Mouse (Mus musculus) heart, embryonic 15.5 days (tissue): ENCODE measurements around the gene Bcar1. TPM values are rescaled to one million over a fixed set of nuclear protein-coding genes. Genes with fewer than 3 reads are reported as not detected.

Experiments
- ATAC-seq: fragments of 200-750 bp; cut with Nextera tagmentation; replicated peaks from 2 replicates; pipeline ENCODE4 v1.8.0; 2017; ENCODE audit warnings: low read depth, moderate TSS enrichment; ENCODE audit not compliant: insufficient number of reproducible peaks, insufficient read depth, low FRiP score
- H3K27ac ChIP-seq: fragments of 300-500 bp; sonication (generic); 2 replicates; pipeline ENCODE4 v1.5.1; 2015; ENCODE audit warnings: mild to moderate bottlenecking, inconsistent platforms
- H3K27me3 ChIP-seq: fragments of 300-500 bp; sonication (generic); 2 replicates; pipeline ENCODE4 v1.6.1; 2015; ENCODE audit warnings: inconsistent platforms
- H3K36me3 ChIP-seq: fragments of 300-500 bp; sonication (generic); 2 replicates; pipeline ENCODE4 v1.6.1; 2015; ENCODE audit warnings: mild to moderate bottlenecking, inconsistent platforms
- H3K4me1 ChIP-seq: fragments of 300-500 bp; sonication (generic); replicated peaks from 2 replicates; pipeline ENCODE4 v1.6.1; 2015; ENCODE audit warnings: inconsistent platforms
- H3K4me2 ChIP-seq: fragments of 300-500 bp; sonication (generic); 2 replicates; pipeline ENCODE4 v1.6.1; 2015; ENCODE audit warnings: inconsistent platforms, mild to moderate bottlenecking, moderate library complexity
- H3K4me3 ChIP-seq: fragments of 300-500 bp; sonication (generic); 2 replicates; pipeline ENCODE4 v1.5.1; 2015; ENCODE audit warnings: mild to moderate bottlenecking, inconsistent platforms
- H3K9ac ChIP-seq: fragments of 300-500 bp; sonication (generic); 2 replicates; pipeline ENCODE4 v1.6.1; 2015; ENCODE audit warnings: mild to moderate bottlenecking, inconsistent platforms
- H3K9me3 ChIP-seq: fragments of 300-500 bp; sonication (generic); replicated peaks from 2 replicates; pipeline ENCODE4 v1.6.1; 2016; ENCODE audit warnings: inconsistent platforms
- WGBS: fragments of 180-500 bp; shearing (Covaris S2); methylation state at CpG from one replicate; pipeline ENCODE4 v1.1.7; 2015; ENCODE audit warnings: mixed read lengths; 5-methylcytosine and 5-hydroxymethylcytosine counted together
- polyA plus RNA-seq: library from polyadenylated mRNA; unstranded; fragments of >200 nt; fragmentation: Nextera tagmentation; extraction: Ambion mirVana; gene quantifications from 2 replicates; pipeline ENCODE4 v1.2.1, GENCODE M21; 2015

The Bcar1 gene
- polyA plus RNA-seq, 1 experiment from 2014 or later: 40.1 TPM

DNA sequence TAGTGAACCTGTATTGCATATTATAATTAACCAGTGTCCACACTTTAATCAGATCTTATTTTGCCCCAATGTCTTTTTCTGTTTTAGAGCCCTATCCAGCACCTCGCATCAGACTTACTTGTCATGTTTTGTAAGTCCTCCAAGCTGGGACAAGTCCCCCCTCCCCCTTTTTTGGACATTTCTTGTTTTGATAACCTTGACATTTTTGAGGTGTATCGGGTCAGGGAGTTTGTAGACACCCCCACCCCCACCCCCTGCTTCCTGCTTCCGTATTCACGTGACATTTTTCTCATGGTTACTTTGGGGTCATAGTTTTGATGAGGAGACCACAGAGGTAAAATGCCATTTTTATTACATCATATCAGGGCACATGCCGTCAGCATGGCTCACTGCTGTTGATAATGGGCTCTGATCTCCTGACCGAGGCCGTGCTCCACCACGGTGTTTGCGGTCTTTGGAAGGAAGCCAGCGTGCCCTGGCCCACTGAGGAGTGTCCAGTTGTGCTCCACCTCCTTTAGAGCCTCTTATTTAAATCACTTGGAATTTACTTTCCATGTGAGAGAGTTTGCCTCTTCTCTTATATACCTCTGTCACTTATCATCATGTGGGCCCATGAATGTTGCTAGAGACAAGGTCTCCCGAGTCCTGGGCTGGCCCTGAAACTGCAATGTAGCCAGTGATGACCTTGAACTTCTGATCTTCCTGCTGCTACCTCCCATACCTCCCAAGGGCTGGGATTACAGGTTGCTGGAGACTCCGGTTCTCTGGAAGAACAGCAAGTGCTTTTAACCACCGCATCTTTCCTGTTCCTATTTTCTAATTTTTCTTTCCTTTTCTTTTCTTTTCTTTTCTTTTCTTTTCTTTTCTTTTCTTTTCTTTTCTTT is 3.2 kb upstream of the Bcar1 start:
- ATAC-seq: no peak
- Histone ChIP-seq H3K9ac (no peak overlapping the region), H3K27ac (peak overlapping the region; percentile 78), H3K36me3 (no peaks in the 10 kb centered on the region), H3K4me1 (peaks cover 42% of the 10 kb centered on the region), H3K9me3 (no peaks in the 10 kb centered on the region), H3K4me2 (no peak overlapping the region; the same call in 1 of the 2 replicates), H3K27me3 (no peaks in the 10 kb centered on the region), H3K4me3 (no peak overlapping the region)
- WGBS: 33% methylated on average over 13 of the region's 13 CpGs

DNA sequence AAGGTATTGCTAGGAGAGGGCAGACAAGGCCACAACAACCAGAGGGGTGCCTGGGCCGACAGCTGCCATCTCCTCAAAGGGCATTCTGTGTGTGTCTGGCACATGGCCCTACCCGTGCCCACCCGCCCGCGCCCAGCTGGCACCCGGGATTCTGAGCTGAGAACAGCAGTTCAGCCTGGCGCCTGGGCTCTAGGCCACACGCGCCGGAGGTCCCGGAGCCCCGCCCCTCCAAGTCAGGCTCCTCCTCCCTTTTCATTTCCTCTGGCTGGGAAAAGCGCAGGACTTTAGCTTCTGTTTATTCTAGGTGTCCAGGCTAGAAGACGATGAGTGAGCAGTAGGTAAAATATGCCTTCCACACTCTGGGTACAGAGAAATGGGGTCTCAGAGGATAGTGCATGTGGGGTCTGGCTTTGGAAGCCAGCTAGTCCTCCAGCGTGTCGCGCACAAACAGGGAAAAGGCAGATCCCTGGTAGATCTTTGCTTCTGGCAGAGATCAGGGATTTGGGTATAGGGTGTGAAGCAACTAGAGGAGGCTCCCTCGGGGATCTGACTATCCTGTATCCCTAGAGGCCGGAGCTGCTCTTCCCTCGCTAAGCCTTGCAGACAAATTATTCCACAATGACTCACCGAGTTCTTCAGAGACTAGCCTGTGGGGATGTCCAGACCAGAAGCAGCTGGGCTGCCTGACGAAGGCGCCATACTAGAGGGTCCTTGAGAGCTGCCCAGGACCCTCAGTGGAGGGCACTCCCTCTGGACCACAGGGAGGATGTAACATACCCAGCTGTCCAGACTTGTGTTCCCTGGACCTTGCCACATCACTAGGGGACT is 2.2 kb upstream of the Bcar1 start:
- 3% methylated on average over 23 of the region's 23 CpGs for WGBS
- Histone ChIP-seq H3K27ac (peak overlapping the region; percentile 78), H3K36me3 (no peaks in the 10 kb centered on the region), H3K27me3 (no peaks in the 10 kb centered on the region), H3K4me1 (peaks cover 52% of the 10 kb centered on the region), H3K4me2 (peak overlapping the region; percentile 61), H3K9me3 (no peaks in the 10 kb centered on the region), H3K4me3 (peak overlapping the region; percentile 40), H3K9ac (0 out of 2 replicates have a peak overlapping the region, but pooled peaks have one; percentile 26)
- ATAC-seq: peak; percentile 28; the same call in 1 of the 2 replicates

DNA sequence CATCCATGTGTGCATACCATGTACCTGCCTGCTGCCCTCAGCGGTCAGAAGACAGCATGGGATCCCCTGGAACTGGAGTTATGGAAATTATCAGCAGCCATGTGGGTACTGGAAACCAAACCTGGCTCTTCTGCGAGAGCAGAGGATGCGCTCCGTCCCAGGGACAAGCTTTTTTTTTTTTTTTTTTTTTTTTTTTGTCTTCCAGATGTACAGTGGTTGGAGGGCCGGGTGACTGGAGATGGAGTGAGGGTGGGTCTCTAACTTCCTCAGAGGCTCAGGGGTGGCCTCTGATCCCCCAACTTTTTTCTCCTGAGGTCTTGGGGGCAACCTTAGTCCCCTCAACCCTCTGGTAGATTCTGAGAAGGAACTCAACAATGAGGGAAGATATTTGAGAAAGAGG is 1.5 kb upstream of the Bcar1 start:
- no peak for ATAC-seq
- Histone ChIP-seq H3K27me3 (no peaks in the 10 kb centered on the region), H3K4me2 (peak overlapping the region; percentile 61), H3K9ac (no peak overlapping the region), H3K4me1 (peaks cover 59% of the 10 kb centered on the region), H3K27ac (peak overlapping the region; percentile 78), H3K9me3 (no peaks in the 10 kb centered on the region), H3K36me3 (no peaks in the 10 kb centered on the region), H3K4me3 (no peak overlapping the region)
- WGBS: 66% methylated on average over 5 of the region's 5 CpGs

GRCm38 (mm10) chr8:111743101-111743791 is 363 bp downstream of the Bcar1 start:
- no peaks in the 10 kb centered on the region for H3K27me3 ChIP-seq
- peak; percentile 14 for ATAC-seq
- peak overlapping the region; percentile 87 for H3K27ac ChIP-seq
- H3K36me3 ChIP-seq: no peaks in the 10 kb centered on the region
- H3K4me1 ChIP-seq: peaks cover 74% of the 10 kb centered on the region
- H3K4me3 ChIP-seq: peak overlapping the region; percentile 87
- no peaks in the 10 kb centered on the region for H3K9me3 ChIP-seq
- peak overlapping the region; percentile 95 for H3K9ac ChIP-seq
- under 1% methylated on average over 39 of the region's 44 CpGs for WGBS
- peak overlapping the region; percentile 77 for H3K4me2 ChIP-seq

GRCm38 (mm10) chr8:111742261-111743037 is 1.2 kb downstream of the Bcar1 start:
- Histone ChIP-seq H3K4me1 (peaks cover 76% of the 10 kb centered on the region), H3K36me3 (no peaks in the 10 kb centered on the region), H3K9me3 (no peaks in the 10 kb centered on the region), H3K27ac (peak overlapping the region; percentile 87), H3K27me3 (no peaks in the 10 kb centered on the region), H3K4me2 (peak overlapping the region; percentile 77), H3K4me3 (peak overlapping the region; percentile 87), H3K9ac (peak overlapping the region; percentile 95)
- 19% methylated on average over 11 of the region's 11 CpGs for WGBS
- no peak for ATAC-seq

GRCm38 (mm10) chr8:111741556-111741955 is 2.1 kb downstream of the Bcar1 start:
- Histone ChIP-seq H3K4me1 (peaks cover 77% of the 10 kb centered on the region), H3K9ac (0 out of 2 replicates have a peak overlapping the region, but pooled peaks have one; percentile 18), H3K27me3 (no peaks in the 10 kb centered on the region), H3K4me2 (peak overlapping the region; percentile 77), H3K27ac (peak overlapping the region; percentile 48; the same call in 1 of the 2 replicates), H3K36me3 (no peaks in the 10 kb centered on the region), H3K9me3 (no peaks in the 10 kb centered on the region), H3K4me3 (no peak overlapping the region)
- ATAC-seq: no peak
- WGBS: 66% methylated on average over 6 of the region's 6 CpGs

DNA sequence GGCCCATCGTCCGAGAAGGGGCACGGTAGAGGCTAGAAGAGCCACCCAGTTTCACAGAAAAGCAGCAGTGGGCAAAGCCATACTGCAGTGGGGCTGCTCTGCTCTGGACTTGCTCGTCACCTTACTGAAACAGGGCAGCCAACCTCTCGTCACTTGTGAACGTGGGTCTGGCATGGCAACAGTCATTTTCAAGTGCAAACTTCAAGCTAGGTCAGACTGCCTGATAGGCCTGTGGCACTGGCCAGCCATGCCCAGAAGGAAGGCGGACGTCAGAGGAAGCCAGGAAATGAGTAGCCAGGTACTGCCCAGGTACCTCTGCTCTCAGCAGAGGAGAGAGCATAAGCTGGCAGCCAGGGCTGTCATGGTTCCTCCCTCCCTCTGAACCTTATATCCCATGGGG is 2.6 kb downstream of the Bcar1 start:
- Histone ChIP-seq H3K27ac (peak overlapping the region; percentile 48; the same call in 1 of the 2 replicates), H3K9me3 (no peaks in the 10 kb centered on the region), H3K36me3 (no peaks in the 10 kb centered on the region), H3K4me2 (peak overlapping the region; percentile 24), H3K4me3 (no peak overlapping the region), H3K27me3 (no peaks in the 10 kb centered on the region), H3K9ac (0 out of 2 replicates have a peak overlapping the region, but pooled peaks have one; percentile 18), H3K4me1 (peaks cover 77% of the 10 kb centered on the region)
- WGBS: 53% methylated on average over 8 of the region's 8 CpGs
- ATAC-seq: no peak

DNA sequence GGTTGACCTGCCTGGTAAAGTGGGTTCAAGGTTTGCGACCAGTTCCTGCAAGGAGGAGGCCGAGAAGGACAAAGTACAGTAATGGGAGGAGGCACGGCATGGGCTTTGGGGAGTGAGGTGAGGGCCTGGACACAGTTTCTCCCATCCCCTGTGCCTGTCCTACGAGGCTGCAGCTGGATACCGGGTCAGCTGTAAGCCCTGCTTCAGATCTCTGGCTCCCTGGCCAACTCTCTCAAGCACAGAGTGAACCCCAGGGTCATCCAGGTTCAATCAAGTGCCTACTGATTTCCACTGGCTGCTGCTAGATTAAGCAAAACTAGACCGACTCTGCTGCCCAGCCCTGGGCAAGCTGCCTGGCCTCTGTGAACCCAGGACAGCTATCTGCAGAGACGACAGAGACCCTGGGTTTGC is 3.3 kb downstream of the Bcar1 start:
- Histone ChIP-seq H3K27ac (peak overlapping the region; percentile 48), H3K4me1 (peaks cover 78% of the 10 kb centered on the region), H3K4me2 (peak overlapping the region; percentile 24; the same call in 1 of the 2 replicates), H3K36me3 (no peaks in the 10 kb centered on the region), H3K4me3 (no peak overlapping the region), H3K9me3 (no peaks in the 10 kb centered on the region), H3K27me3 (no peaks in the 10 kb centered on the region), H3K9ac (no peak overlapping the region)
- WGBS: 54% methylated on average over 7 of the region's 7 CpGs
- no peak for ATAC-seq

GRCm38 (mm10) chr8:111739604-111740003 is 4.0 kb downstream of the Bcar1 start:
- Histone ChIP-seq H3K36me3 (no peaks in the 10 kb centered on the region), H3K27ac (peak overlapping the region; percentile 38; the same call in 1 of the 2 replicates), H3K9ac (no peak overlapping the region), H3K9me3 (no peaks in the 10 kb centered on the region), H3K4me3 (no peak overlapping the region), H3K27me3 (no peaks in the 10 kb centered on the region), H3K4me1 (peaks cover 82% of the 10 kb centered on the region), H3K4me2 (no peak overlapping the region)
- 54% methylated on average over 7 of the region's 7 CpGs for WGBS
- no peak for ATAC-seq

DNA sequence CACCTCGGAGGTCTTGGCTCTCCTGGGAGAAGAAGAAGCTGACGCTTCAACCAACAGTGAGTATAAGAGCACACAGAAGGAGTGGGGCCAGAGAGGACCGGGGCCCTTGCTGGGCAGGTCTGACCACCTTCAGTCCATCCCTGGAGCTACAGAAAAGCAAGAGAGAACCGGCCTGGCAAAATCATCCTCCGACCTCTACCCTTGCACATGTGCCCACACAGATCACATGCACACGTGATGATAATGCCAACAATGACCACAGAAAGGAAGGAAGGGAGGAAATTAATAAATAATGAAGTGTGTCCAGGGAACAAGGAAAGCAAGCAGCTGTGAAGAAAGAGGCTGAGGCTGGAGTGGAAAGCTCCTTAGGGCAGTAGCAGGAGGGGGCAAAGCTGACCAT is 4.7 kb downstream of the Bcar1 start:
- ATAC-seq: no peak
- Histone ChIP-seq H3K9ac (0 out of 2 replicates have a peak overlapping the region, but pooled peaks have one; percentile 1), H3K36me3 (no peaks in the 10 kb centered on the region), H3K27me3 (no peaks in the 10 kb centered on the region), H3K9me3 (no peaks in the 10 kb centered on the region), H3K4me2 (no peak overlapping the region), H3K4me3 (no peak overlapping the region), H3K27ac (peak overlapping the region; percentile 6; the same call in 1 of the 2 replicates), H3K4me1 (peaks cover 82% of the 10 kb centered on the region)
- 60% methylated on average over 6 of the region's 6 CpGs for WGBS
